ENCODE assay signal across 8 mouse cellular contexts in genomic region chr2:49451637-49452211, GRCm38 (mm10). TPM values are rescaled to one million over a fixed set of nuclear protein-coding genes. Genes with fewer than 3 reads are reported as not detected.
DNase-seq lines count a peak whose midpoint lies in the region; ATAC-seq and TF ChIP-seq lines count a peak whose summit lies in the region.

No protein-coding gene starts in this region.

- H3K9ac ChIP-seq in hindbrain, postnatal 0 days (replicated peaks; ENCODE audit: low read length), result peak overlapping the region; percentile 96

- no peaks in the 10 kb centered on the region for H3K36me3 ChIP-seq in hindbrain, postnatal 0 days (ENCODE audit: insufficient read depth, low read length)

- peak overlapping the region; percentile 100 for H3K27ac ChIP-seq in gastrocnemius, adult 2 months
- peak overlapping the region; percentile 99 for H3K27ac ChIP-seq in hindbrain, postnatal 0 days
- H3K27ac ChIP-seq in left cerebral cortex, adult 2 months, result peak overlapping the region; percentile 100

- intact Hi-C loops in gastrocnemius, adult 2 months (cut with DNase I), result no loop called here
- intact Hi-C loops in left cerebral cortex, adult 2 months (cut with DNase I), result loop anchor here (2.0 to 5.0 kb wide), 5 partner anchors 93 to 504 kb away; partner anchors contain the start of gene Mbd5

- under 1% methylated on average over 52 of the region's 64 CpGs for WGBS in hindbrain, postnatal 0 days

- TF ChIP-seq CTCF in gastrocnemius, adult 2 months (IDR thresholded peaks at IDR 0.05), result peak; percentile 24
- TF ChIP-seq CTCF in hindbrain, postnatal 0 days (IDR thresholded peaks at IDR 0.05; ENCODE audit: low read depth), result 0 out of 2 replicates have a peak, but pooled peaks have one; percentile 16
- peak; percentile 18 for TF ChIP-seq CTCF in left cerebral cortex, adult 2 months (IDR thresholded peaks at IDR 0.05)

- peak overlapping the region; percentile 94 for H3K4me2 ChIP-seq in hindbrain, postnatal 0 days (ENCODE audit: low read depth, low read length)

- peak; percentile 74 for ATAC-seq in activated CD4-positive, CD25-positive, alpha-beta regulatory T cell, adult 4 months
- peak; percentile 75 for ATAC-seq in common myeloid progenitor, adult 5-6 weeks (replicated peaks; ENCODE audit: low read depth, poor library complexity, severe bottlenecking)
- peak; percentile 91 for ATAC-seq in hindbrain, postnatal 0 days
- peak; percentile 79 for ATAC-seq in megakaryocyte, adult 5-6 weeks (ENCODE audit: poor library complexity, severe bottlenecking)

- DNase-seq in gastrocnemius, adult 2 months, result peak; percentile 96
- peak; percentile 98 for DNase-seq in hindbrain, postnatal 0 days (ENCODE audit: low spot score)
- DNase-seq in left cerebral cortex, adult 2 months (ENCODE audit: extremely low spot score in 1 of 2, low spot score in 2 of 2), result peak; percentile 95 to 96
- DNase-seq in right cerebral cortex, postnatal 14 days, result peak; percentile 92
- DNase-seq in urinary bladder, postnatal 36 days (ENCODE audit: low spot score in 2 of 2), result peak; percentile 90 to 93

- no peaks in the 10 kb centered on the region for H3K9me3 ChIP-seq in hindbrain, postnatal 0 days (ENCODE audit: low read length)

- no peaks in the 10 kb centered on the region for H3K4me1 ChIP-seq in hindbrain, postnatal 0 days (ENCODE audit: insufficient read depth, low read length)

- H3K27me3 ChIP-seq in hindbrain, postnatal 0 days (ENCODE audit: insufficient read depth, low read length), result no peaks in the 10 kb centered on the region

- H3K4me3 ChIP-seq in gastrocnemius, adult 2 months, result peak overlapping the region; percentile 99
- H3K4me3 ChIP-seq in hindbrain, postnatal 0 days (ENCODE audit: low read length), result peak overlapping the region; percentile 90
- peak overlapping the region; percentile 90 for H3K4me3 ChIP-seq in left cerebral cortex, adult 2 months

RNA-seq across cellular contexts. Expression of gene Epc2, which starts 0.4 kb away (rescaled TPM):
- polyA plus RNA-seq in activated CD4-positive, CD25-positive, alpha-beta regulatory T cell, adult 4 months (2017; shearing (Covaris generic)), result 1 to 10 TPM; 7.0 TPM
- total RNA-seq in common myeloid progenitor, adult 5-6 weeks (2017), result 44.8 and 51.8 TPM in 2 replicates
- 10 to 100 TPM; 14.1 to 17.1 TPM for total RNA-seq in gastrocnemius, adult 2 months (2021)
- total RNA-seq in hindbrain, postnatal 0 days (2014; rRNA removed), result 28.6 and 30.7 TPM in 2 replicates
- 7.4 and 7.8 TPM in 2 replicates for polyA plus RNA-seq in hindbrain, postnatal 0 days (2015; fragmentation: Nextera tagmentation; extraction: Ambion mirVana)
- total RNA-seq in left cerebral cortex, adult 2 months (2021), result 10 to 100 TPM; 56.7 to 61.6 TPM
- total RNA-seq in megakaryocyte, adult 5-6 weeks (2015), result 31.5 and 36.2 TPM in 2 replicates
- total RNA-seq in megakaryocyte, adult 5-6 weeks (2017), result 43.7 and 46.8 TPM in 2 replicates

Comparison
In these comparisons a context has a peak if more than half of its experiments do, and no peak if none do; other contexts are left out.
1. Peak in every context shown above with its lines: DNase-seq, ATAC-seq, H3K4me3 ChIP-seq and H3K27ac ChIP-seq.